Mouse (Mus musculus) adrenal gland, adult (tissue): ENCODE data around the gene Ice2.

Experiments used
- DNase-seq, 2 experiments: peaks; one replicate each; pipeline ENCODE4 v3.0.0; 2022 to 2023; ENCODE audit warnings: low spot score in 1 of 2; ENCODE audit not compliant: inconsistent age in 2 of 2

Gene Ice2

DNA sequence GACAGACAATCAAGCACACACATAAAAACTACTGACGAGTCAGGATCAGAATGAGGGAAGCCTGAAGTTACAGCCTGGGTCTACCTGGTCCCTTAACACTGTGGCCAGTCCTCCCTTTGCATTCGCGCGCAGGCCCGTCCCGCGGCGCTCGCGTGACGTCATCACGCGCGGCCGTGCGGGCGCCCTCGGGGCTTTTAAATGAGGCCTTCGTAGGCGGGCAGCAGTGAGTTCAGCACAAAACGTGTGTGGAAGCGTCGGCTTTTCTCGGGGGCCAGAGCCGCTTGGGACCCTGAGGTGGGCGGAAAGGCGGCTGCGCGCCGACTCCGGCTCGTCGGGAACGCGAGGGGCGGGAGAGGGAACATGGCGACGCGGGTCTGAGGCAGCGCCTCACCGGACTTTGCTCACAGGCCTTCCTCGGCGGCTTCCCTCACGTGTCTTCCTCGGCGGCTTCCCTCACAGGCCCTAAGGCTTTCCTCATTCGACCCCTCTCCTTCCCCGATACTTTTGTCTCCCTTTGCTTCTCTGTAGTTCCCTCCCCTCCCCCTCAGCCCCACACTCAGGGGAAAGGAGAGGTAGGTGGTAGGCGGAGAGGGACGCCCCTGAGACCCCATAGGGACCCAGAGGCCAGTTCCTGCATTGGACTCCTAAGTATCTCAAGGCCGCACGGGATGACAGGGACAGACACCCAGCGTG lies at the start of gene Ice2:
TSS of gene Ice2 (plus strand) at position 147 of the 693 bp plus-strand sequence.
- DNase-seq: peak; percentile 81 to 93

DNA sequence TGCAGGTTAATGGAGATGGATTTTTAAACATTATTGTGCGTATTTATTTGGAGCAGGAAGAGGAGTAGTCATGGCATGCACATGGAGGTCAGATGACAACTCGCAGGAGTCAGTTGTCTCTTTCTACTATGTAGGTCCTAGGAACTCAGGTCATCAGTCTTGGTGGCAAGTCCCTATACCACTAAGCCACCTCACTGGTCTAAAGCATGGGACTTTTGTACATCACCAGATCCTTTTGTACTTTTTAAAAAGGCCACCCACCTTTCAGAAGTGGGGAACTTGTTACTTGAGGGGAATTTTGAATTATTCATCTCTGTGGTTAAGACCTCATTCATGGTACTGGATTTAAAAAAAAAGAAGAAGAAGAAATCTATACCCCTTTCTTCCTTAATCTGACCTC lies 48.2 kb upstream of the Ice2 start:
- DNase-seq: no peak

DNA sequence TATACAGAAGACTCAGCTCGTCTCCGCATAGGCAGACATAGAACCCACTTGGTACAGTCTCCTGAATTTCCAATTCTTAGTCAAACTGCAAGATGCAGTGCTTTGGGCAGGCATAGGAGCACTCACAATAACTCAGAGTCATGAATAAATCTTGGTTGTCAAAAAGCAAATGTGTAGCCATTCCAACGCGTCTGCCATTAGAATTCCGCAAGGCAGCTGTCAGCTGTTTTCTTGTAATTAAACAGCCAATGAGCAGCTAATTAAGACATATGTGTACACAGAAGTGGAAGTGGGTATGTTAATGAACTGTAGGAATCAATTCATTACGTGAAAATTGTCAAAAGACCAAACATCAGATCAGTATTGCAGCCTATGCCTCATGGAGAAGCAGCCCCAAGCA lies 43.5 kb upstream of the Ice2 start:
- no peak for DNase-seq

GRCm38 (mm10) chr9:69357834-69358233 lies 39.9 kb upstream of the Ice2 start:
- DNase-seq: peak; percentile 50 to 87

- no peak for DNase-seq
Measured at GRCm38 (mm10) chr9:69358797-69359196, 38.9 kb upstream of the Ice2 start.

GRCm38 (mm10) chr9:69361951-69362445 lies 35.7 kb upstream of the Ice2 start:
- no peak for DNase-seq

- DNase-seq: no peak
Measured at GRCm38 (mm10) chr9:69362766-69363165, 34.9 kb upstream of the Ice2 start.

DNA sequence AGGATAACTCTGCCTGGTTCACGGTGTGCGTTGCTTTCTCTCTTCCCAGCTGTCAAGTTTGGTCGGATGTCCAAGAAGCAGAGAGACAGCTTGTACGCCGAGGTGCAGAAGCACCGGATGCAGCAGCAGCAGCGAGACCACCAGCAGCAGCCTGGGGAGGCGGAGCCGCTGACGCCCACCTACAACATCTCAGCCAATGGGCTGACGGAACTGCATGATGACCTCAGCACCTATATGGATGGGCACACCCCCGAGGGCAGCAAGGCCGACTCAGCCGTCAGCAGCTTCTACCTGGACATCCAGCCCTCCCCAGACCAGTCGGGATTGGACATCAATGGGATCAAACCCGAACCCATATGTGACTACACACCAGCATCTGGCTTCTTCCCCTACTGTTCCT lies 33.6 kb upstream of the Ice2 start:
- DNase-seq: no peak

DNA sequence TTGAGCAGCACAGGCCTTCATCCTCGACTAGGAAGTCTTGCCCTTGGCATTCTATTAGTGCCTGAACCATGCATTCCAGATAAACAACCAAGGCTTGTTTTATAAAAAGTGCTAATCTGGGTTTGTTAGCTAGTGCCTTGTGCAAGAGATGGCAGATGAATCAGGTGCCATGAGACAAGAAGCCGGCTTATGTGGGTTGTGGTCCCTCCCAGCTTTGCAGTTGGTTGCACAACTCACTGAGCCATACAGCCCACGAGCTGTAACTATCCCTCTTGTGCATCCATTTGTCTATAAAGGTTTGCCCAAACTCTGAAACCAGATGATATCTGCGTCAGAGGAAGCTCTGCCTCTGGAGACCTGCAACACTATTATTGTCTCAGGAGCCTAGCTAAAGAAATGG lies 30.7 kb upstream of the Ice2 start:
- no peak for DNase-seq

- peak; percentile 58 to 84 for DNase-seq
Measured at GRCm38 (mm10) chr9:69368071-69368470, 29.6 kb upstream of the Ice2 start.

GRCm38 (mm10) chr9:69371046-69371724 lies 26.5 kb upstream of the Ice2 start:
- DNase-seq: peak; percentile 41 to 60

- DNase-seq: no peak
Measured at GRCm38 (mm10) chr9:69372871-69373270, 24.8 kb upstream of the Ice2 start.

DNA sequence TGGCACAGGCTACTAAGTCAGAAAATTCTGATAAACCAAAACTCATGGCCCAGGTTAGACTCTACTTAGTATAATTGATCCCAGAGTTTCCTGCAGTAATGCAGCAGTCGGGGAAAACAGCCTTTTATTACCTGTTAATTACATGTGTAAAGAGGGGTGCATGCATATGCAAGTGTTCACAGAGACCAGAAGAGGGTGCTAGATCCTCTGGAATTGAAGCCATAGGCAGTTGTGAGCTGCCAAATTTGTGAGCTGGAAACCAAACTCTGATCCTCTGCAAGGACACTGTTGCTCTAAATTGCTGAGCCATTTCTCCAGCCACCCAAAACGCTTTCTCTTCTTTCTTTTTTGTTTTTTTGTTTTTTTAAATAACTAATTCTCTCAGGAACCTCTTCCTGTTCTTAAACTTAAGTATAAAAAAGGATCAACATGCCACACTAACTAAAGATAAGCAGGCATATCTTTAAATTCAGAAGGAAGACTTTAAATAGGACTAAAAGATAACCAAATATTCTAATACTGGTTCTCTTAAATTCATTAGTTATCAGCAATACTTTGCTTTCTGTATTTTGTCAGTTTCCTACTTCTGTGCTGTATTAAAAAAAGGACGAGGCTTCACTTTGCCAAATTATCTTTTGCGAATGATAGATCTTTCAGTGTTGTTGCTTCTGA lies 20.6 kb upstream of the Ice2 start:
- no peak for DNase-seq

GRCm38 (mm10) chr9:69377654-69378045 lies 20.1 kb upstream of the Ice2 start:
- no peak for DNase-seq

DNA sequence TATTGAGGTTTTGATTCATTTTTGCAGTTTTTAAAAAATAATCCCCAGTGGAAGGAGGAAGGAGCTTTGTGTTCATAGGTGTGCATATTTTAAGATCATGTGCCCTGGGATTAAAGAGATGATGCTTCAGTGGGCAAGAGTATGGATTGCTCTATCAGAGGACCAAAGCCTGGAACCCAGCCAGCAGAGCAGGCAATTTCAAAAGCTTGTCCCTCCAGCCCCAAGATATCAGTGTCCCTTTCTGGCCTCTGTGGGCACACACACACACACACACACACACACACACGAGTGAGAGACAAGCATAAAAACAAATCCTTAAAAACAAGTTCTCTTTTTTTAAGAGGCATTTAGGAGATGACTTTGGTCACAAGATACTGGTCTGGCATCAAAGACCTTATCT lies 17.2 kb upstream of the Ice2 start:
- no peak for DNase-seq

DNA sequence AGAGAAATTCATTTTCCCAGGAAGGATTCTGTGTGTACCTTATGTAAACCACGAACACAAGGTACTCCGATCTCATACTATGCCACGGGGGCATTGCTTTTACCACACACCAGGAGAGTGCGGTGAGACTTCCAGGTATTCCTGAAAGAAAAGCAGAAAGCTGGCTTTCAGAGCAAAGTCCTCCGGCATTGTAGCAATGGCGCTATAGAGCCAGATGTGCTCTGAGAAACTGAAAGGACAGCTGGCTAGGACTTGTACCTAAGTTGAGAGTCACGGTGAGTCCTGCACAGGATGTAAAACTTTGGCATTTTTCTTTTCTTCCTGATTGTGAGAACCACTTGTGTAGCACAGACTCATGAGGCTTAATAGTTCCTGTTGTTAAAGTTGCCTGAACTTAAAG lies 16.0 kb upstream of the Ice2 start:
- no peak for DNase-seq

DNA sequence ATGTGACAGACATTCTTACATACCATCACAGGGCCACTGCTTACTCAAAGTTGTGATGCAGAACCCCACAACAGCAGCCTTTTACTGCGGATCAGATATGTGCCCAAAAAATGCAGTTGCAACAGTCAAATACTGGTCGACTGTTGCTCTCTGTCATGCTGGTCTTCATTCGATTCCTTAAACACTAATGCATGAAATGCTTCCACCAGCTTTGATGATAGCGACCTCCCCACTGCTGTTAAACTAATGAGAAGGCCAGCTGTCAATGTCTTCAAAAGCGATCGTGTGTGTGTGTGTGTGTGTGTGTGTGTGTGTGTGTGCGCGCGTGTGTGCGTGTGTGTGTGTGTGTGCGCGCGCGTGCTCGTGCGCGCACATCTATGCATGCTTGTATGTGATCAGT lies 13.2 kb upstream of the Ice2 start:
- no peak for DNase-seq

DNA sequence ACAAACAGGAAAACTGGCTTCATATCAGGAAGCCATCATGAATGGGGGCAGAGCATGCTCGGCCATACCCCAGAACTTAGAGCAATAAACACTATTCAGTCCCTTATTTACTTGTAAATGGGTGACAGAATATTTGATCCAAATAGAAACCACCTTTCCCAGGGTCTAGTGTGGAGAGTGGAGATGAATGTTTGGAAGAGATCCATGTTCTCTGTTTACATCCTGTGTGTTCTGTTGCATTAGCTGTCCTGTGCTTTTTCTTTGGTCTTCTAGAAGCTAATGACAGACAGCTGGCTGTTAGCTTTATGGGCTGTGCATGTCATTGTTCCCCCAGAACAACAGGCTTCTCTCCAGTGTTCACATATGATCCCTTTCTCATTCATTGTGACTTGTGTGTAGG lies 12.8 kb upstream of the Ice2 start:
- DNase-seq: no peak

DNA sequence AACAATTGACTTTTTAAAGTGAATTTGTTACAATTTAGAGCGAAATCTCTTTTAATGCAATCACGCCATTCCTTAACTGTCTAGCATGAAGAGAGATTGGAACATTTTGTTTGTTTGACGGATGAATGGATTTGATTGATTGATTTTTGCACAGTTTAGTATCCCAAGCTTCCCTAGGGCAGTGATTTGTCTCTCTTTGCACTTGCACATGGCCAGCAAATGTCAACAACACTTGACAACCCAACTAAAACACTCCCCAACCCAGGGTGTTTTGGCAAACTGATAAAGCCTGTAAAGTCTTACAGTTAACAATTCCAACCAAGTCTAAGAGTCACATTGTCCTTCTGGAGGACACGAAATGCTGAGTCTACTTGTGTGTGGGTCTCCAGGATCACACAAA lies 10.4 kb upstream of the Ice2 start:
- DNase-seq: no peak

- DNase-seq: no peak
Measured at GRCm38 (mm10) chr9:69390631-69391030, 7.1 kb upstream of the Ice2 start.

DNA sequence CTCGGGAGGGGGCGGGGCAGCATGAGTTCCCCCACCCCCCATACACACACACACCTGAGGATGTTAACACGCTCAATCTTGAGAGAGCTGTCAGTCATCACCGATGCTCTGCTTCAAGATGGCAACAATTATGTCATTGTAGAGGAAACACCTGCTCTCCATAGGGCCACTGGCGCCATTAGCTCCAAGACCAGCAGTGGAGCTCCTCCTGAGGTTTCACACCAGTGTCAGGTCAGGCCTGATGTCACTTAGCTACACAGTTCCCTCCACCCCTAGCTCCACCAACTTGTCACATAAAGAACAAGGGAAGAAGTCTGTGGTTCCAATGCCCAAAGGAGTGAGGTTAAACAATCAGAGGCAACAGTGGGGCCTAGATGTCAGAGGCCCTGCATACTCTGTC lies 3.5 kb upstream of the Ice2 start:
- no peak for DNase-seq

- DNase-seq: no peak
Measured at GRCm38 (mm10) chr9:69397432-69397759, 310 bp upstream of the Ice2 start.
